Mouse (Mus musculus): ENCODE measurements around the gene Lamp1.
A peak's percentile ranks its signal among the peaks of the same experiment; 100 is the strongest.

Gene Lamp1

GRCm38 (mm10) chr8:13202041-13202440 is 43.1 kb downstream of the Lamp1 start:
- DNase-seq, result no peak

- no peak for DNase-seq
Observed at GRCm38 (mm10) chr8:13202806-13203205, 43.8 kb downstream of the Lamp1 start.

- DNase-seq, result no peak
Observed at GRCm38 (mm10) chr8:13203472-13203871, 44.5 kb downstream of the Lamp1 start.

DNA sequence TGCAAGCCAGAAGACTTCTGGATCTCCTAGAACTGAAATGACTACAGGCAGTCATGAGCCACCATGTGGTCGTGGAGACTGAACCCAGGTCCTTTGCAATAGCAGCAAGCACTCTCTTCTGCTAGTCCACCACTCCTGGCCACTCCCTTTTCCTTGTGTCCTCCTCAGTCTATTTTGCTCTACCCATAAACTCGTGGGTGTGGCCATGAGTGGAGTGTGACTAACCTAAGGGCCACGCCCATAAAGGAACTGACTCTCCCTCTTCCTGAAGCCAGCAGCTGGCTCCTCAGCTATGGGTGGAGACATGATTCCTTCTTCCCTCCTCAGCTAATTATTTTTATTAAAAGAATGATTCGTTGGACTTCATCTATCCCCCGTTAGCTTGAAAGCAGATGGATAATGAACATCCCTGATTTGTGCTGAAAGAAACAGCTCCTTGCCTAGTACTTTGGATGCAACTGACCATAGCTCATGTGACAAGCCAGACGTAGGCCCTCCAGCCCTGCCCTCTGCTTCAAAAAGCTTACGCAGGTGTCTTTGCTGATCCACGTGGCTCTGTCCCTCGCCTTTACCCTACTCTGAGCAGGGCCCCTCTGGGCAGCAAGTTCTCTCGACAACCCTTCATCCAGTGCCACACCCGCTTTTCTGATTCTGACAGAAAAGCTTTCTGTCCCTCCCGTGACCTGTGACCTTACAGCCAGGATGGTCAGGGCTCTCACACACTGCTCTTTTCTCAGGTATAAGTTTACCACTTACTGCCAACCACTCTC is 45.6 kb downstream of the Lamp1 start:
- no peak for DNase-seq

GRCm38 (mm10) chr8:13205311-13205710 is 46.4 kb downstream of the Lamp1 start:
- no peak for DNase-seq

GRCm38 (mm10) chr8:13206290-13206689 is 47.3 kb downstream of the Lamp1 start:
- no peak for DNase-seq

GRCm38 (mm10) chr8:13208627-13209355 is 49.8 kb downstream of the Lamp1 start:
- no peak for DNase-seq

DNA sequence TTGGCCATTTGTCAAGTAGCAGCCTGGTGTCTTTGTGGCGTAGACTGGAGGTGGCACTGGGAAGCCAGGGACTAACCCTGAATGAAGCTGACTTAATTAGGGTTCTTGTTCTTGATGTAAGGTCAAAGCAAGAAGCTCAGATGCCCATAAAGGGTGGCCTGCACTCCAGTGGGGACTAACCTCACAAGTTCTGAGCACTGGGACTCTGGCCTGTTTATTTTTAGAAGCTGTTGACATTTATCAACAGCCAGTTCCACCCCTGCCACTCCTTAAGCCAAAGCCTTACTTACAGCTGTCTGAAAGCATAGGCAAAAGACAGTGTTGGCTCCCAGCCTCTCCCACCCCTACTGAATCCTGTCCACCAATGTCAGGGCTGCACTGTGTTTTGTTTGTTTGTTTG is 50.8 kb downstream of the Lamp1 start:
- no peak for DNase-seq

DNA sequence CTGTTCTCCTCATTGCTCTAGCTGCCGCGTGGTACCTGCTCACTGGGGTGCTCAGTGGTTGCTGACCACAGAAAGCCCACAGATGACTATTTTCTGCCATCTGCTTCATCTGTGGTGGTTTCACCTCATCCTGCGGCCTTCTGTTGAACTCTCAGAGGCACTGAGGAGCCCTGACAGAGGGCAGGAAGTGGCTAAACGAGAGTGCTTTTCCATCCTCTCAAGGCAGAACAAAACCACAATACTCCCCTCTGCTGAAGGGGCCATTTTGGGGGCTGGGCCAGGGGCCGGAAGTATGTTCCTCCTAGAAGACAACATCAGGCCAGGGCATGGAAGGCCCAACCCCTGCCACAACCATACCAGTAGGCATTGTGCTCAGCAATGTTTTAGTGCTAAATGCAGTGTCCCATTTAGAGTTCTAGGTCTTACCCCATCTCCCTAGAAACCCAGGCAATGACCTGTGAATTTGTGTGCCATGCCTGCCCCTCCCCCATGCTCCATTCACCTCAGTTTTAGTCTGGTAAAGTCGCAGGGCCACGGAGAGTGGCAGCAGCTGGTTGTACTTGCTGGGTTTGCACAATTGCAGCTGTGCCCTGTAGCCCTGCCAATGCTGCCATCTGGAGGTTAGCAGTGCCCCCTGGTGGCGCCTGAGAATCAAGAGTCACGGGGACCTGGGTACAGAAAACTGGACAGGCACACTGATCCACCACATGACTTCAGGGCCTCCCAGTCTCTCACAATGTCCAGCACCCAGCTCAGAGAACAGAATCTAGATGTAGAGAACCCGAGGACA is 54.7 kb downstream of the Lamp1 start:
- DNase-seq, result peak; percentile 89

DNA sequence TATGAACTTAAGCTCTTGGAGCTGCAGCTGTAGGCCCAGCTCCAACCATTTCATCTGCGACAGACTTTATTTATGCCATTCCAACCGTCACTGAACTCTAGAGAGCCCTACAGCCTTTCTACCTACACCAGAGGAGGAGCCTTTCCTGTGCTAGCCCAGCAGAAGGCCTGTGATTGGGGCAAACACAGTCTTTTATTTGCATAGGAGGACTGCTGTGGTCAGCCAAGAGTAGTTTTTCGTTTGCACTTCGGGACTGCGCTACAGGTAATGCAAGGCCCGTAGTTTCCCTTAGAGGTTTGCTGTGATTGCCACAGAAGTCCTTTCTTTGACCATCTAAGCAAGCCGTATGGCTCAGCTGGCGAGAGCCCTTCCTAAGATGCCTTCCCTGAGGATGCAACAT is 57.4 kb downstream of the Lamp1 start:
- DNase-seq, result no peak

GRCm38 (mm10) chr8:13217093-13217492 is 58.1 kb downstream of the Lamp1 start:
- no peak for DNase-seq

- DNase-seq, result no peak
Observed at GRCm38 (mm10) chr8:13217986-13218385, 59.0 kb downstream of the Lamp1 start.

DNA sequence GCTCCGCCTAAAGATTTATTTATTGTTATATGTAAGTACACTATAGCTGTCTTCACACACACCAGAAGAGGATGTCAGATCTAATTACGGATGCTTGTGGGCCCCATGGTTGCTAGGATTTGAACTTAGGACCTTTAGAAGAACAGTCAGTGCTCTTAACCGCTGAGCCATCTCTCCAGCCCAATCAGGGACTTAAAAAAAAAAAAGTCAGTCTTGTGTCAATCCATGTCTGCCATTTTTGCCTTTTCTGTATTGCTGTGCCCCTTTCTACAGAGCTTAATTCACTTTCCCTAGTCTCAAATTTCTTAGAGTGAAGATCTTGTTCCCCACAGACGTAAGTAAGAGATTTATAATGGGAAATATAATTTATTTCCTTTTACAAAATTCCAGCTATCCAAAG is 59.5 kb downstream of the Lamp1 start:
- no peak for DNase-seq

- DNase-seq, result no peak
Observed at GRCm38 (mm10) chr8:13224426-13224825, 65.5 kb downstream of the Lamp1 start.
